Mouse (Mus musculus): ENCODE results near the gene Synpr.
"Not testable (repeated sequence)": the region's sequence is repeated elsewhere in the genome, so short reads cannot be mapped to it uniquely, and the experiment has no call there.

Gene Synpr

DNA sequence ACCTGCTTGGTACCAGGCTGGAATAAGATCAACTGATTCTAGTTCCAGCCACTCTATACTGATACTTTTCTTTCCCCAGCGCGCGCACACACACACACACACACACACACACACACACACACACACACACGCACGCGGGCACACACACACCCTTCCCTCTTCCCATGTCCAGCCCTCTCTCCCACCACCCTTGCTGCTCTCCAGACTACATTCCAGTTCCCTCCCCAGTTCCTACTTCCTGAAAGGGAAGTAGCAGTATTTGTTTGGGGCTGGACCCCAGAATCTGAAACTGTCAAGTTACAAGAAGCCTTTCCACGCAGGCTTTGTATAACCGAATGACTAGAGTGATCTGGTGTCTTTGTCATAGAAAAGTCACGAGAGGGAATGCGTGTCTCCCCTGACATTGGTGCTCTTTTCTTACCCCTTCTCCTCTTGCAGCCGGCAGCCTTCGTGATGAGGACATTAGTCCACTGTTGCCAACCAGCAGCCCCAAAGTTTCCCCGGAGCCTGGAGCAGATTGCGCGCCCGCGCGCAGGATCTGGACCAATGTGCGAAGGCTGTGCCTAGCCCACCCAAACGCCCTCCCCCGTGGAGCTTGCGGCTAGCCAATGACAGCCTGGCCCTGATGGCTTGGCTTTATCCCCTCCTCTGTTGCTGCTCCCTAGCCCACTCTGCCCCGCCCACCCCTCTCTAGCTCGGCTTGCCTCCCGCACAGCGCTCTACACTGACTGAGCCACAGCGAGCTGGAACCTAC is at the start of gene Synpr:
Synpr (plus strand) TSS at position 690 of the 754 bp plus-strand sequence.
- DNase-seq (ENCODE audit: extremely low read depth, low read depth): no peak

- DNase-seq (ENCODE audit: extremely low read depth, low read depth): peak; percentile 2
Measured at GRCm38 (mm10) chr14:13236929-13237328, 47.7 kb upstream of the Synpr start.

DNA sequence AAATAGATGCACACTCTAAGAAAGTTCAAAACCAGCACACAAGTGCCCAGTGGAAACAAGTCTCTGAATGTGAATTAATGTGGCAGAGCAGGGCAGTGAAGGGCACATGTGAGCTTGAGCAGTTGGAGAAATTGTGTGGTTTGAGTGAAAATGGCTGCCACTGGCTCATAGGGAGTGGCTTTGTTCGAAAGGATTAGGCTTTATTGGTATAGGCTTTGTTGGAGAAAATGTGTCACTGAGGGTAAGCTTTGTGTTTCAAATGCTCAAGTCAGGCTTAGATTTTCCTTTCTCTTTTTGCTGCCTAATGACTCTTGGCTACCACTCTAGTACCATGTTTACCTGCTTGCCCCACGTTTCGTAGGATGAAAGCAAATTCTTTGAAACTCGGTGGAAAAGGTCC is 37.1 kb upstream of the Synpr start:
- DNase-seq (ENCODE audit: extremely low read depth, low read depth): no peak

- no peak for DNase-seq (ENCODE audit: extremely low read depth, low read depth)
Measured at GRCm38 (mm10) chr14:13249361-13249760, 35.2 kb upstream of the Synpr start.

GRCm38 (mm10) chr14:13252594-13252993 is 32.0 kb upstream of the Synpr start:
- DNase-seq (ENCODE audit: extremely low read depth, low read depth): no peak

DNA sequence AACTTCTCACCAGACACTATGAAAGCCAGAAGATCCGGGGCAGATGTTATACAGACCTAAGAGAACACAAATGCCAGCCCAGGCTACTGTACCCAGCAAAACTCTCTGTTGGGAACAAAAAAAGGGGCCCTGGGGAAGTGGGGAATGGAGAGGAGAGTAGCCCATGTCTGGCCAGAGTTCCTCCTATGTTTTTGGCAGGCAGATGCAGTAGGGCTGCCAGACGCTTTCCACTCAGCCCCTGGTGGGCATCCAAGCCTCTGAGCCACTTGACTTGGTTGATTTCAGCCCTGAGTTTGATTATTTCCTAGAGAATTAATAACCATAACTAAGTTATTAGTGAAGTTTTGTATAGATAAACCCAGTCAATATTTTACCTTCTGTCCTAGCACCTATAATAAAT is 29.8 kb upstream of the Synpr start:
- DNase-seq (ENCODE audit: extremely low read depth, low read depth): not testable (repeated sequence)

GRCm38 (mm10) chr14:13262406-13262805 is 22.2 kb upstream of the Synpr start:
- DNase-seq (ENCODE audit: extremely low read depth, low read depth): no peak

DNA sequence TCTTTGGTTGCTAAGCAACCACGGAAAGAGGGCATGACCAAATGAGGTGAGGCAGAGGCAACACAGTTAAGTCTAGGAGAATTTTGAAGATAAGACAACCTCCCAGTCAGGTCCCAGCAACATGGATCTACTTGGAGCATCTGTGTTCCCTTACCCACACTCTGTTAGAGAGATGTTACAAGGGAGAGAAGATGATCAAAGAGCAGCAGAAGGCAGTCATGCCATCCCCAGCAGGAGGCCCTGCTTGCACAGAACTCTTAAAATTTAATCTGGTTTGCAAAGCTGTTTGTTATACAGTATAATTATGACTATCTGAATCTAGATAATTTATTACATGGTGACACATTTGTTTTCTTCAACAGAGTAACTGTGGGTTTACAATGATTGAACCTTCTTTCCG is 18.2 kb upstream of the Synpr start:
- no peak for DNase-seq (ENCODE audit: extremely low read depth, low read depth)

DNA sequence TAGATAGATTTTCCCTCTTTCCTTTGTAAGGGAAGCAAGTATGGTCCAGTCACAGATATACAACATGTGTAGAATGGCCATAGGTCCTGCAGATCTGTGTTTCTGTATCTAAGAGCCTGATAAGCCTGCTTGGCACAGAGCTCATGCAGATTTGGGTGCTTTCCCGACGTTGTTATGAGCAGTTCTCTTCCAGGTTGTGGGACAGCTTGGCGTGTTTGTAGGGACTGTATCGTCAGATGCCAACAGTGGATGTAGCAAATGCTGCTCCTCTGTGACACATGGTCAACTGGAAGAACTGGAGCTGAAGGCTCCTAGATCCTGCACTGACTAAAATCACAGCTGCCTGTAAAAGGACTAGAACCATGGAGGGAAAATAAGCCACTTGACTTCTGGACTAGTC is 17.4 kb upstream of the Synpr start:
- no peak for DNase-seq (ENCODE audit: extremely low read depth, low read depth)

- DNase-seq (ENCODE audit: extremely low read depth, low read depth): no peak
Measured at GRCm38 (mm10) chr14:13283211-13283610, 1.4 kb upstream of the Synpr start.

GRCm38 (mm10) chr14:13284845-13285198 is 242 bp downstream of the Synpr start:
- DNase-seq (ENCODE audit: extremely low read depth, low read depth): no peak

GRCm38 (mm10) chr14:13285341-13286130 is 956 bp downstream of the Synpr start:
- DNase-seq (ENCODE audit: extremely low read depth, low read depth): no peak

DNA sequence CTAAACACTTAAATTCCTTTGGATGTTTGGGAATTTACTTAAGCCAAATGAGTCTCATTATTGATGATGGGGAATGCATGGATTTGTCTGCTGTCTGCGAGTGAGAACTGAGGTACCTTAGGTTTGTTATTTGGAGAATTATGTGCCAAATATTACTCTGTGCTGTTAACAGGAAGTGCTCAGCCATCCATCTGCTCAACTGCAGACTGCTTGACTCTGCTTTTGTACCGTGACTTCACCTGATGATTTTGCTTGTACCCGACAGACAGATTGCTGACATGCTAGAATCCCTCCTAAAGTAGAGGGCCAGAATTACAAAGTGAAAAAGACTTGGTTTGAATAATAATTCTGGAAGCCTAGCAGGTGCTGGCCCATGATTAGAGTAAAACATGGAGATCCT is 9.6 kb downstream of the Synpr start:
- no peak for DNase-seq (ENCODE audit: extremely low read depth, low read depth)

DNA sequence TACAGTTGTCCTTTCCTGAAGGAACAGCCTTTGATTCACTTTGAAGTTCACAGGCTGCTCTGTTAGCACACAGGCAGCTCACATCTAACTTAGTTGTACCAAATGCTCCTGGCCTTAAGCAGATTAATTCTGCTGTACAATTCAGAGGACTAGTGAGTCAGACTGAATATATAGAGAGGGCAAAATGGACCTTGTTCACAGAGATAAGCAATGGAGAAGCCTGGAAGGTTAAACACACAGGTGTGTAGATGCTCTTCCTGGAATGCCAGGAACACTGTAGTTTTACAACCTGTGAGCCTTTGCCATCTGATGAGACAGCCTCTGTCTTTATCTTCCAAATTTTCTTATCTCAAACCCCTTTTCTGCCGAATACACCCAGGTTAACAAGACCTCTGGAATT is 29.7 kb downstream of the Synpr start:
- no peak for DNase-seq (ENCODE audit: extremely low read depth, low read depth)

GRCm38 (mm10) chr14:13328461-13328860 is 43.9 kb downstream of the Synpr start:
- no peak for DNase-seq (ENCODE audit: extremely low read depth, low read depth)

DNA sequence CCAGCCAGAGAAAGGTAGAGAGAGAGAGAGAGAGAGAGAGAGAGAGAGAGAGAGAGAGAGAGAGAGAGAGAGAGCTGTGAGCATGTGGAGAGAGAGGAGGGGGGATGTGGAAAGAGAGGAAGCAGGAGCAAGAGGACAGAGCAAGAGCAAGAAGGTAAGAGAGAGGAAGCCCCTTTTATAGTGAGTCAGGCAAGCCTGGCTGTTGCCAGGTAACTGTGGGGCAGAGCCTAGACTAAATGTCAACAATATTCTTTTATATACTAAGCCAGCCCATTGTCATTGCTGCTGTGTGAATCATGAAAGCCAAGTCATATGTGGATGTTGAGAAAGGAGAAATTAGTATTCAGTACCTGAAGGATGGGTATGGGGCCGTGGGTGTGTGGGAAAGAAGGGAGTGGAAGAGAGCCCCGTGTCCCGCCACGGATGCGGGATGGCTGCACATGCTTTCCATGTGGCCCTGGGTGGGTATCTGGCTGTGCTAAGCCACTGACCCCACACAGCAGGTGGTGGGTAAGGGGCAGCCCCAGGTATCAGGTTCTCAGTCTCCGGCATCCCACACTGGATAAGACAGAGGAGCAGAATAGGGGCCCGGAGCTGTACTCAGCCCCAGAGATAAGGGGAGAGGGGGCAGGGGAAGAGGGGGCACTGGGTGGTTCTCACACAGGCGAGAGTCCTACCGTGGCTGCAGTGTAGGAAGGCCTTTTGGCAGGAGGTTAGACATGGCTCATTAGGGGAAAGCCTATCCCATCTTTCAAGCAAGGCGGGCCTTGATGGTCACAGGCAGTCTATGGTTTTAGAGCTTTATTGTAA is 48.1 kb downstream of the Synpr start:
- no peak for DNase-seq (ENCODE audit: extremely low read depth, low read depth)

DNA sequence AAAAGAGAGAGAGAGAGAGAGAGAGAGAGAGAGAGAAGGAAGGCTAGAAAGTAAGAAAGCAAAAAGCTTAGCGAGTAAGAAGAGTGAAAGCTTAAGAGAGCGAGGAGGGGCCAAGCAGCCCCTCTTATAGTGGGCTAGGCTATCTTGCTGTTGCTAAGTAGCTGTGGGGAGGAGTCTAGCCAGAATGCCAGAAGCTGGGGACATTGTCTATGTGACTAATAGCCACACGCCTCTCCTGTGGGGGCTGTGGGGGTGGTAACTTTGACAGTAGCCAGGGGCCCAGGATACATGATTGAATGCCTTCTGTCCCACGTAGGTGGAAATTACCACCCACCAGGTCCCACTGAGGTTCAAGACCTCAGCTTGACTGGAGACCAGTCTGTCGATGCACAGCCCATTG is 48.8 kb downstream of the Synpr start:
- no peak for DNase-seq (ENCODE audit: extremely low read depth, low read depth)

DNA sequence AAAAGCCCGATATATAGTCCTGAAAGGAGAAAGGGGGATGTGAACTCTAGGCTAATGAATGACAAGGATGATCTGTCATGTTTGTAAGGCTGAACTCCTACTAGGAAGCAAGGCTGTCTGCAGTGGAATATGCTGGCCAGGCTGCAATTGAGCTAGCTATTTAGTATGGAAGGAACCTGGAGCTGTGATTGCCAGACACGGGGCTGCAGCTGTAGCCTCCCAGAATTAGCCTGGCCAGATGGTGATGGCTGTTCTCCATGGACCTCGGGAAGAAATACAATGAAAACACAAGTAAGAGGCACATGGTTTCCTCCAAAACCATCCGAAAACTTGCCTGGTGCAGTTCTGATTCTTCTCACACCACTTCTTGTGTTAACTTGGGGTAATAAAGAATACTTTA is 51.6 kb downstream of the Synpr start:
- DNase-seq (ENCODE audit: extremely low read depth, low read depth): no peak

GRCm38 (mm10) chr14:13340688-13341087 is 56.1 kb downstream of the Synpr start:
- no peak for DNase-seq (ENCODE audit: extremely low read depth, low read depth)

DNA sequence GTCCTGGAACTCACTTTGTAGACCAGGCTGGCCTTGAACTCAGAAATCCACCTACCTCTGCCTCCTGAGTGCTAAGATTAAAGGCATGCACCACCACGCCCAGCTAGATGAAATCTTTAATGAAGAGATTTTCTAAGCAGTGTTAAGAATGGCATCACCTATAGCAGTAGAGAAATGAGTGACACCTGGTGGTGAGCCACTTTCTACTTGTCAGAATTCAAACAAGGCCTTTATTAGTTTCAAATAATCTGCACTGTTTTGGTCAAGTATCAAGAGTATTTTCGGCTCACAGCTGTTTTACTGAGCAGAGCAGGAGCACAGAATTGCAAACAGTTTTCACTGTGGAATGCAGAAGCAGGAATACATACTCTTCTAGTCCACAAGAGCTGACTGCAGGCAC is 59.7 kb downstream of the Synpr start:
- no peak for DNase-seq (ENCODE audit: extremely low read depth, low read depth)

- DNase-seq (ENCODE audit: extremely low read depth, low read depth): no peak
Measured at GRCm38 (mm10) chr14:13349170-13349865, 64.7 kb downstream of the Synpr start.
